16 mouse cellular contexts compared by ENCODE assay signal in genomic region chr16:26596440-26596839, GRCm38 (mm10). TPM values are rescaled to one million over a fixed set of nuclear protein-coding genes. Genes with fewer than 3 reads are reported as not detected.
DNase-seq lines count a peak whose midpoint lies in the region; ATAC-seq and TF ChIP-seq lines count a peak whose summit lies in the region.
"Had no signal": no experiment of that assay in that cellular context is flagged by ENCODE, and none has a peak within 500 bp of the region (broad histone marks: within the 10 kb centered on the region; RNA-seq: fewer than 3 reads in every experiment).

No protein-coding gene starts in this region.

- H3K27ac ChIP-seq in hindbrain, embryonic 14.5 days: no peak overlapping the region
- no peak overlapping the region for H3K27ac ChIP-seq in hindbrain, embryonic 13.5 days
- no peak overlapping the region for H3K27ac ChIP-seq in lung, embryonic 14.5 days (ENCODE audit: low read depth)
- H3K27ac ChIP-seq in lung, postnatal 0 days (ENCODE audit: low read length): no peak overlapping the region
- H3K27ac ChIP-seq: embryonic facial prominence, embryonic 13.5 days; liver, embryonic 12.5 days had no signal

- TF ChIP-seq CTCF in lung, embryonic 14.5 days (IDR thresholded peaks at IDR 0.05; ENCODE audit: low read depth): no peak
- no peak for TF ChIP-seq CTCF in lung, postnatal 0 days (IDR thresholded peaks at IDR 0.05)

- no peaks in the 10 kb centered on the region for H3K36me3 ChIP-seq in hindbrain, embryonic 14.5 days (replicated peaks; ENCODE audit: control insufficient read depth, insufficient read depth)
- no peaks in the 10 kb centered on the region for H3K36me3 ChIP-seq in hindbrain, embryonic 13.5 days
- no peaks in the 10 kb centered on the region for H3K36me3 ChIP-seq in lung, embryonic 14.5 days (ENCODE audit: insufficient read depth)
- no peaks in the 10 kb centered on the region for H3K36me3 ChIP-seq in lung, postnatal 0 days (ENCODE audit: insufficient read depth, low read length)
- H3K36me3 ChIP-seq: embryonic facial prominence, embryonic 13.5 days; liver, embryonic 12.5 days had no signal

- no peak overlapping the region for H3K4me3 ChIP-seq in hindbrain, embryonic 14.5 days (replicated peaks; ENCODE audit: low read length)
- no peak overlapping the region for H3K4me3 ChIP-seq in hindbrain, embryonic 13.5 days
- no peak overlapping the region for H3K4me3 ChIP-seq in lung, embryonic 14.5 days (ENCODE audit: low read depth, low read length)
- no peak overlapping the region for H3K4me3 ChIP-seq in lung, postnatal 0 days (ENCODE audit: low read depth, low read length)
- H3K4me3 ChIP-seq: embryonic facial prominence, embryonic 13.5 days; liver, embryonic 12.5 days; myocyte had no signal

- H3K4me1 ChIP-seq in hindbrain, embryonic 14.5 days (replicated peaks; ENCODE audit: control insufficient read depth, insufficient read depth, low read length): no peaks in the 10 kb centered on the region
- no peaks in the 10 kb centered on the region for H3K4me1 ChIP-seq in hindbrain, embryonic 13.5 days (replicated peaks)
- H3K4me1 ChIP-seq in lung, embryonic 14.5 days (ENCODE audit: insufficient read depth): peaks cover 2% of the 10 kb centered on the region
- no peaks in the 10 kb centered on the region for H3K4me1 ChIP-seq in lung, postnatal 0 days (ENCODE audit: insufficient read depth, low read depth, low read length)
- H3K4me1 ChIP-seq: liver, embryonic 12.5 days had no signal

- H3K4me2 ChIP-seq in hindbrain, embryonic 14.5 days (replicated peaks): no peak overlapping the region
- no peak overlapping the region for H3K4me2 ChIP-seq in hindbrain, embryonic 13.5 days
- no peak overlapping the region for H3K4me2 ChIP-seq in lung, embryonic 14.5 days
- H3K4me2 ChIP-seq in lung, postnatal 0 days (replicated peaks; ENCODE audit: low read depth, low read length): no peak overlapping the region
- H3K4me2 ChIP-seq: embryonic facial prominence, embryonic 13.5 days; liver, embryonic 12.5 days had no signal

- H3K27me3 ChIP-seq in hindbrain, embryonic 14.5 days (ENCODE audit: control insufficient read depth, insufficient read depth, low read length): no peaks in the 10 kb centered on the region
- no peaks in the 10 kb centered on the region for H3K27me3 ChIP-seq in hindbrain, embryonic 13.5 days
- no peaks in the 10 kb centered on the region for H3K27me3 ChIP-seq in lung, embryonic 14.5 days (ENCODE audit: insufficient read depth, low read length)
- no peaks in the 10 kb centered on the region for H3K27me3 ChIP-seq in lung, postnatal 0 days (replicated peaks; ENCODE audit: insufficient read depth, low read length)
- H3K27me3 ChIP-seq: CH12.LX; embryonic facial prominence, embryonic 13.5 days; liver, embryonic 12.5 days had no signal

- peak; percentile 10 to 29 for DNase-seq in cerebellum, postnatal 10 days
- DNase-seq in hindbrain, embryonic 14.5 days (ENCODE audit: low spot score): no peak
- DNase-seq in lung, embryonic 14.5 days: peak; percentile 41
- DNase-seq in lung, postnatal 0 days (ENCODE audit: low spot score): no peak
- peak; percentile 39 for DNase-seq in testis, postnatal 10 days (ENCODE audit: low spot score)
- no peak for DNase-seq in testis, postnatal 14 days (ENCODE audit: low spot score)
- DNase-seq: cerebellum, adult 11-12 months; kidney, adult 11 months; thymus, postnatal 36 days had no signal

- no peak for ATAC-seq in cerebellum, adult (ENCODE audit: insufficient number of reproducible peaks, low FRiP score, low TSS enrichment)
- 0 out of 2 replicates have a peak, but pooled peaks have one; percentile 46 for ATAC-seq in hindbrain, embryonic 14.5 days (ENCODE audit: low FRiP score)
- ATAC-seq in hindbrain, embryonic 13.5 days (ENCODE audit: low FRiP score): no peak
- ATAC-seq in lung, embryonic 14.5 days (ENCODE audit: insufficient read depth): peak; percentile 79; the same call in 1 of the 2 replicates
- ATAC-seq in lung, postnatal 0 days: no peak
- ATAC-seq: activated CD4-positive, CD25-positive, alpha-beta regulatory T cell, adult 4 months; liver, embryonic 12.5 days had no signal

- no peak overlapping the region for H3K9ac ChIP-seq in hindbrain, embryonic 14.5 days
- no peak overlapping the region for H3K9ac ChIP-seq in hindbrain, embryonic 13.5 days
- no peak overlapping the region for H3K9ac ChIP-seq in lung, embryonic 14.5 days
- H3K9ac ChIP-seq in lung, postnatal 0 days (replicated peaks; ENCODE audit: low read depth): no peak overlapping the region
- H3K9ac ChIP-seq: embryonic facial prominence, embryonic 13.5 days; liver, embryonic 12.5 days had no signal

- no peak for TF ChIP-seq EP300 in lung, postnatal 0 days (IDR thresholded peaks at IDR 0.05)

- WGBS in hindbrain, embryonic 14.5 days: 48% methylated on average over 7 of the region's 7 CpGs
- 53% methylated on average over 7 of the region's 7 CpGs for WGBS in hindbrain, embryonic 13.5 days
- WGBS in lung, embryonic 14.5 days: 20% methylated on average over 7 of the region's 7 CpGs
- 36% methylated on average over 7 of the region's 7 CpGs for WGBS in lung, postnatal 0 days

- H3K9me3 ChIP-seq in hindbrain, embryonic 14.5 days (ENCODE audit: control insufficient read depth, low read length): no peaks in the 10 kb centered on the region
- no peaks in the 10 kb centered on the region for H3K9me3 ChIP-seq in hindbrain, embryonic 13.5 days
- H3K9me3 ChIP-seq in lung, embryonic 14.5 days (ENCODE audit: low read depth, low read length): no peaks in the 10 kb centered on the region
- no peaks in the 10 kb centered on the region for H3K9me3 ChIP-seq in lung, postnatal 0 days (ENCODE audit: low read length)
- H3K9me3 ChIP-seq: embryonic facial prominence, embryonic 13.5 days; liver, embryonic 12.5 days had no signal

RNA-seq across cellular contexts. Expression of gene Il1rap, which starts 14.9 kb away (rescaled TPM):
- 14.5 and 14.9 TPM in 2 replicates for polyA plus RNA-seq in hindbrain, embryonic 14.5 days (2014; fragmentation: Nextera tagmentation; extraction: Ambion mirVana)
- polyA plus RNA-seq in hindbrain, embryonic 13.5 days (2015; fragmentation: Nextera tagmentation; extraction: Ambion mirVana): 7.8 and 7.9 TPM in 2 replicates
- polyA plus RNA-seq in lung, embryonic 14.5 days (2014; fragmentation: Nextera tagmentation; extraction: Ambion mirVana): 14.0 TPM in 2 replicates
- polyA plus RNA-seq in lung, postnatal 0 days (2015; fragmentation: Nextera tagmentation; extraction: Ambion mirVana): 7.4 and 7.8 TPM in 2 replicates

Comparison
In these comparisons a context has a peak if more than half of its experiments do, and no peak if none do; other contexts are left out.
1. DNase-seq: peak in cerebellum, postnatal 10 days (2 of 2), lung, embryonic 14.5 days (single experiment) and testis, postnatal 10 days (single experiment); none in hindbrain, embryonic 14.5 days (single experiment), lung, postnatal 0 days (single experiment) and testis, postnatal 14 days (single experiment).
2. ATAC-seq: peak in hindbrain, embryonic 14.5 days (single experiment) and lung, embryonic 14.5 days (single experiment); none in cerebellum, adult (single experiment), hindbrain, embryonic 13.5 days (single experiment) and lung, postnatal 0 days (single experiment).